Mouse (Mus musculus) erythroblast, adult 5-6 weeks (primary cell): ENCODE results near the gene Scnn1b. TPM values are rescaled to one million over a fixed set of nuclear protein-coding genes. Genes with fewer than 3 reads are reported as not detected.

Source experiments
- ATAC-seq: replicated peaks from 2 replicates; pipeline ENCODE4 v1.8.0; 2016; ENCODE audit warnings: moderate number of reproducible peaks, mild to moderate bottlenecking, moderate TSS enrichment, inconsistent platforms; ENCODE audit not compliant: poor library complexity, low FRiP score, severe bottlenecking
- total RNA-seq, 2 experiments: library from RNA; stranded (forward) in 1 of 2; stranded (reverse) in 1 of 2; fragments of 150-400 nt in 1 of 2; fragments of 200-764, 138-1000 nt in 1 of 2; gene quantifications; 2 replicates each; pipeline versions ENCODE4 v1.2.3 to v1.2.4; 2015 to 2017; ENCODE audit warnings: low replicate concordance in 2 of 2

Gene Scnn1b
- total RNA-seq (2015; ENCODE audit: low replicate concordance) (not detected in 2 replicates), total RNA-seq (2017; ENCODE audit: low replicate concordance) (not detected in 2 replicates)

DNA sequence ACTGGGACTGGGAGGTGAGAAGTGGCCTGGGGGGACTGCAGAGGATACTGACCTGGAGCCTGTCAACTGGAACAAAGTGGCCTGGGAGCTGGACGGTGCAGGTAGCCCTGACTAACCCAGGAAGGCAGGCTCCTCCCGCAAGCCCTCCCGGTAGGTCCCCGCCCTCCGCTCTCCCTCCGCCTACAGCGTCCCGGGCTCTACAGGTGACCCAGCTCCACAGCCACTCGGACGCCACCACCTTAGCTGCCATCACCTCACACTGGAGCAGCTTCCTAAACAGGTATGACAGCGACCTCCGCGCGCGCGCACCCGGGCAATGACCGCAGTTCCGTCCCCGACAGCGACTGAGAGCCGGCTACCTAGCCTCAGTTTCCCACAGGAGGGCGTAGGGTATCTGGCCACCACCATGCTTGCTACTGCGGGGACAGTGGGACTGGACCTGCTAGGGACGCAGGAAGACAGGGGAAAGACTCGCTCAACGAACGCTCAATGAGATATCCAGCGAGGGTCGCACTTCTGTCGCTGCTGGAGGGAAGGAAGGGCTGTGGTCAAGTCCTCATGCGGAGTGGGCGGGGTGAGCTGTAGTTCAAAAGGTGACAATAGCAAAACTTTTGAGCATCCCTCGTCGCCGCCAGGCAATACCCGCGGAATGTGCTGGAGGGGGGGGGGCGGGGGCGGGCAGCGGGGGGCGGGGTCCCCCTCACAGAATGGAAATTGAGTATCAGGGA is at the start of gene Scnn1b:
Scnn1b (plus strand) TSS at position 181 of the 728 bp plus-strand sequence.
- ATAC-seq: no peak

DNA sequence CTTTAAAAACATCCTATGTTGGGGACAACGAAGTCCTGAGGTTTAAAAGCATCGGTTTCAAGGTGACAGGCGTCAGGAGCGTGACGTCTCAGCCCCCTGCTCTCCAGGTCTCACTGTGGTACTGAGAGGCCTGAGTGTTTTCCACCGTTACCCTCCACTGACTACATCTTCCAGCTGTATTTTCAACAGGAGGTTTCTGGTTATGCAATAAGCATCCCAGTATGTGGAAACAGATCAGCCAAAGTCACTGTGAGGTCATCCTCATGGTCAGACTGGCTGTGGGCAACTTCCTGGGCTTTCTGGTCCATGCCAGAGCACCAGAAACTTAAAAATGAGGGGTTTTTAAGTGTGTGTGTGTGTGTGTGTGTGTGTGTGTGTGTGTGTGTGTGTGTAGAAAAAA is 43.2 kb upstream of the Scnn1b start:
- ATAC-seq: no peak

DNA sequence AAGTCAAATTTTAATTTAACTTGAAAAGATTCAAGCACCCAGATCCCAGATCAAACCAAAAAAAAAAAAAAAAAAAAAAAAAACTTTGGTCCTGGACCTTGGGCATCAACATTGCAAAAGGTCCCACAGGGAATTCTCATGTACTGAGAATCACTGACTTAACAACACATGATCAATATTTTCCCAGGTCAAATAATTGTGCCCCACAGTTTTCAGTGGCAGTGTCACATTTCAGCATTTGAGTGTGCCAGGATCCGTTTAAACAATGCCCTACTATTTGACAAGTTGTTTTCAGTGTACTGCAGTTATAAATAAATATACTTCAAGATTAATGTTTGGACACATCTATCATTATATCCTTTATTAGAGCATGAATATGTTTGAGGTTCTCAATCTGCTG is 36.4 kb upstream of the Scnn1b start:
- ATAC-seq: no peak

DNA sequence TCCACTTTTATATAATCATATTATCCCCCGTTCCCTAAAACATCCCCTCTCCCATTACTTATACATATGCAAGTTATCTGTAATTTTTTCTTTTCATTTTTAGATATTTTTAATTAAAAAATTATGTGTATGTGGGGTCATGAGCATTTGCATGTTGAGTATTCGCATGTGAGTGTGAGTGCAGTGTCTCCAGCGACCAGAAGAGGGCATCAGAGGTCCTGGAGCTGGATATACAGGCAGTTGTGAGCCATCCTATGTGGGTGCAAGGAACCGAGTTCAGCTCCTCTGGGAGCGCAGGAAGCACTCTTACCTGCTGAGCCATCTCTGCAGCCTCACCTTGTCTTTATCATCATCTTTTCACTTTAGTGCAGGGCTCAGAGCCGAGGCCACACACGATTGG is 29.4 kb upstream of the Scnn1b start:
- ATAC-seq: no peak

DNA sequence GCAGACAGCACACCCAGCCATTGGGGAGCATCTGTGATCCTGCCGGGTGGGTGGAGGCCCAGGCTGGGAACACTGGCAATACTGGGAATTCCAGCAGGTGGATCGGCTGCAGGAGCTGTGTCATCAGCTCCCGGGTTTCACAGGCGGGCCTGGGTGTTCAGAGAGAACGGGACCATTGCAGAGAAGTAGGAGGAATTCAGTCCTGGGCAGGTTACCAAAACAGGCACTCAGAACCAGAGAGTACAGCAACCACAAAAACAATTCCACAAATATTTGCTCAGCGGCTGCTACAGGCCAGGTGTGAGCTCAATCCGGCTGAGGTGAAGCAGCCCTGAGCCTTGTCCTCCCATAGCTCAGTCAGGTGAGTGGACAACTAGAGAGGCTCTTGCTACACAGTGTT is 28.0 kb upstream of the Scnn1b start:
- ATAC-seq: no peak

DNA sequence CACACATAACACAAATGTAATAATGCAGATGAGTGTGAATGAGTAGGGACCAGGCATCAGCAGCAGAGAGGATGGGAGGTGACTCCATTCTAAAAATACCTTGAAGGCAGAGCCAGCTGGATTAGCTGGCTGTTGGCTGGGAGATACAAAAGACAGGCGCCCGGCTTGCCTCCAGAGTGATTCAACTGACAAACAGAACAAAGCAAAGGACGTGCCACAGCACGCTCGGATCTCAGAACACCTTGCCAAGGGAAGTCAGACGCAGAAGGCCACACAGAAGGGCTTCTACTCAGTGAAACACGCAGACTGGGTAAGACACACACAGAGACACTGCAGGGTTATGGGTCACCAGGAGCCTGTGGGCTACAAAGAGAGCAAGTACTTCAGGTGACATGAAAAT is 24.0 kb upstream of the Scnn1b start:
- no peak for ATAC-seq

DNA sequence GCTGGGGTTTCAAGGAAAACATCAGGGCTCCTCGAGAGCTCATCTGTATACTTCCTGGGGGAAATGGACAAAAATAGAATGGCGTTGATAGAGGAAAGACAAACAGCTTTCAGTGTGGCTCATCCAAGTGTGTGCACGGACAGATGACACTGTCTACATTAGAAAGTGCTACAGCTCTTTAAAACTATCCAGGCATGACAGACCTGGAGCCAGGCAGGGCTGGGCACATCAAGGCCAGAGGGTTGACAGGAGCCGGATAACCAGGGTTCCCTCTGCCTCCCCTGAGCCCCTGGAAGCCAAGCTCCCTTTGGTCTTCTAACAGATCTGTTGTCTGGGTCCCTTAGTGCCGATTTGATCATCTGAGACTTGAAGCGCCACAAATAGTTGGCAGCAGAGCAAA is 22.6 kb upstream of the Scnn1b start:
- ATAC-seq: no peak

DNA sequence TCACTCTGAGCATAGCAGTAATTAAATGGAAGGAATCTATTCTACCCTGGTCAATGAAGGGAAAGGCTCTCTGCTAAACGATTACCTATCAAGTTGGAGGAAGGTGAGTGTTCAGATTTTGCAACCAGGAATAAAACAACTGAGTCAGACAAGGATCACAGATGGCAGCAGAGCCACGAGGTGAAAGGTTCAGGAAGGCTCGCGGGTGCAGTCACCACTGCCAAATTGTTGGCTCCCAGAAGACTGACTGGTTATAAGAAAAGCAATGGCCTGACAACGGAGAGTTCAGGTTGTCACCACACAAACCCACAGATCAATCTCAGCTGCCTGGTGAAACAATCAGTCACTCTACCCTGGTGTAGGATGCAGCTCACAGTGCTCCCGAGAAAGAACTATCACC is 18.9 kb upstream of the Scnn1b start:
- ATAC-seq: no peak

DNA sequence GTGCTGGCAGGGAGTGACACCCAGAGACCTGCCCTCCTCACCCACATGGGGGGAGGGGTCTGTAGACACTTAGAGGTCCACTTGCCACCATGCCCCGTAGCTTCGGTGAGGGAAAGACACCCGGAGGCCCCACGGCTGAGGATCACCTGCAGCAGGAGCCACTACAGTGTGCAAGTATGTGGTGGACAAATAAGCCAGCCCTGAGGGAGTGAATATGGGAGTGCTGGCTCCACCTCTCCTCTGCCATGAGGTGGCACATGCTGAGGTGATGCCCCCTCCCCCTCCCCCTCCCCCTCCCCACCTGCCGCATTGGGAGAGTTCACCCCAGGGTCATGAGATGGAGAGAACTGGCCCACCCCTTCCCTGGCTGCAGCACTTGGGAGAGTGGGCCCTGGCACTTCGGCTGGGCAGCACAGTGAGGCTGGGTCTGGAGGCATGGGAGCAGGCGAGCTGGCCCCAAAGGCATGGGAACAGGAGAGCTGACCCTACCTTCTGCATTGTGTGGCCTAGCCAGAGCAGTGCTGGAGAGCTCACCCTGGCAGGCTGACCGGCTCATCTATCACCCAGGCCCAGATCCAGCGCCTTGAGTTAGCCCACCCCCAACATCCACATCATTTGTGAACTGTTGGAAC is 16.2 kb upstream of the Scnn1b start:
- no peak for ATAC-seq

DNA sequence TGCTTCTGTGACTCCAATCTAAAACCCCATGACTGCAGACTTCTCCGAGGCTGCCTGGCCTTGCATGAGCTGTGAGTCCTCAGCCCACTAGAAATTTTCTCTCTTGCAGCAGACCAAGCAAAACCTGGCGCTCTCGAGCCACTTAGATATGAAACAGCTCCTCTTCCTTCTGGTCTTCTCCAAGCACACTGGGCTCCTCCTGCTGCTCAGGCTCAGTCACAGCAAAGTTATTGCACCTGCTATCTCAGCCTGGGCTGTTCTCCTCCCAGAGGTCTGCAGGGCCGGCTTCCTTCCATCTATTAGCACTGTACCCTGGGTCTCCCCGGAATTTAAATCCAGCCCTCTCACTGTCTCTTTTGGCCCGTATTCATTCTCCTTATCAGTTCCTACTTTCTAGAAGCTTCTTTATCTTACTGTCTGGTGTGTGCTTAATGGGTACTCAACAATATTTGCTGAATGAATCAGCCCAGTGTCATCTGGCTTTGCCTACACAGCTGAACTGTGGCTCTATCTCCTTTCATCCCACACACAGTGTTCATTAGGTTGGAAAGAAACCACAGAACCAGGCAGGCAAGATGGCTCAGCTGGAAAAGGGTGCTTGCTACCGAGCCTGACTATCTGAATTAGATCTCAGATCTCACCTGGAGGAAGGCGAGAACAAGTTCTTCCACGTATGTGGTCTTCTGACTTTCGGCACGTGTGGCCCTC is 7.5 kb upstream of the Scnn1b start:
- ATAC-seq: no peak

DNA sequence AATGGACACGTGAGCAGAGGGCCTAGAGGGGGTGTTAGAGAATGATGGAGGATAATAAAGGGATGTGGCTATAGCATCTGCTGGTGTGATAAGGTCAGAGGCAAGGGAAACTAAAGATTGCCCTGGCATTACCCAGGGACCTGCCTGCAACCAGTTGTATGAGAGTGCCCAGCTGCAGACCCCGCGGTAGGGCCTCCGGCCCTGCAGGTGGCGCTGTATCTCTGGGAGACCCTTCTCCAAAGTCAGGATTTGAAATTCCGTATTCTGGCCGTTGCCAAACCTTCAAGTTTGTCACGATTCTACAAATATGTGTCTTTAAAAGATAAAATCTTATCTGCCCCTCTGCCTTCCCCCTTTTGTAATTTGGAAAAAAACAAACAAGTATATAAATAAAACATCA is 5.9 kb upstream of the Scnn1b start:
- ATAC-seq: no peak

DNA sequence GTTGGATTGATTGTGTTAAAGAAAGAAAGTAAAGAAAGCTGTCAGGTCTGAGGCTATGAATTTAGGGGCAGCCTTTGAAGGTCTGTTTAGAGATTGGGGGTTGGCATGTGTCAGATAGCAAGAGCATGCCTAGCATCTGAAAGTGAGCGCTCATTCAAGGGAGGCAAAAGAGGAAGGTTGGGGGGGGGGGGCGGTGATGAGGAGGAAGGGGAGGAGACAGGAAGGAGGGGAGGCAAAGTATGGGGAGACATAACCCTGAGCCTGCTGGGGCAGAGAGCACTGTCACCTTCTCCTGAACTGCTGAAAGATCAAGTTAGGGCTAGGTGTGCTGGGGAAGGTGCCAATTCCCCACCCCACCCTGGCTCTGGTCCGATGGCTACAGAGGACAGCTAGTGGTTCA is 6.8 kb downstream of the Scnn1b start:
- ATAC-seq: no peak

DNA sequence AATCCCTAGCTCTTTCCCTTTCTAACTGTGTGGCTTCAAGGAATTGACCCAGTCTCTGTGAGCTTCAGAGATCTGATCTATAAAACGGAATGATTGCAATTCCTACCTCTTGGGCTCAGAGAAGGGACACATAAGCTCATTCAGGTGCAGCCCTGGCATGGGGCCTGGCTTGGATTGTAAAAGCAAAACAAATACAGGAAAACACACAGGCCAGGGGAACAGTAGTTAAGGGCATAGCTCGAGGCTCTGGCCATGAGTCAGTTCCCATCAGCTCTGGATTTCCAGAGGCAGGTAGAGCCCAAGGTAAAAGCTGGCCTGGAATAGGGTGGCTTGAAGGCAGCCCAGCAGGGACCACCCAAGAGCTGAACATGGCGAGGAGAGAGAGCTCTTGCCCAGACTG is 9.2 kb downstream of the Scnn1b start:
- ATAC-seq: no peak

DNA sequence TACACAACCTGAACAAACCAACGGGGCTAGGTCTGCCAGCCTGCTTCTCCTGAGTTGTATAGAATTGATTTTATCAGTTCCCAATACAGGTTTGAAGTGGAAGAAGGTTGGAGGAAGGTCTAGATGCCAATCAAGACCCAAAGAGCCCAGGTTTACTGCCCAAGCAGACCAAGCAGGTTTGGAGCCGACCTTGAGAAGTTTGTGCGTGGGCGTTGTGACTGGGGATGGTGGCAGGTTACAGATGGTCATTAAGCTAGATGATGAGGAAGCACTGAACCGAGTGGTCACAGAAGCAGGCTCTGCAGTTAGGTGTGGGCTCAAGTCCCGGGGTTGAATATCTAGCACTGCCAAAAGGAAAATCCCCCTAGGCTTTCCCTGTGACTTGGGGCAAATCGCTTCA is 9.9 kb downstream of the Scnn1b start:
- ATAC-seq: no peak

DNA sequence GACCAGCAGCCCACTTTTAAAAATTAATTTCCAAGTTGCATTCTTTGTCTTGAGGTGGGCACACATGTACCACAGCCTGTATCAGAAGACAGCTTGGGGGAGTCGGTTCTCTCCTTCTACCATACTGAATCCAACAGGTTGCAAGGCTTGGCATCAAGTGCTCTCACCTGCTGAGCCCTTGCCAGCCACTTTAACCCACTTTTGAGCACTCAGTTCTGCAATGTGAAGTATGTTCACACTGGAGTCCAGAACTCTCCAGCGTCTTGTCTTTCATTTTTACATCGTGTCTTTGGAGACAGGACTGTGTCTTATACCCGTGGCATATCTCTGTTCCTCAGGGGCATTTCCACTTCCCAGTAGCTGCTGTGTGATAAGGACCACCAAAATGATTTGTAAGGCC is 15.4 kb downstream of the Scnn1b start:
- ATAC-seq: no peak

DNA sequence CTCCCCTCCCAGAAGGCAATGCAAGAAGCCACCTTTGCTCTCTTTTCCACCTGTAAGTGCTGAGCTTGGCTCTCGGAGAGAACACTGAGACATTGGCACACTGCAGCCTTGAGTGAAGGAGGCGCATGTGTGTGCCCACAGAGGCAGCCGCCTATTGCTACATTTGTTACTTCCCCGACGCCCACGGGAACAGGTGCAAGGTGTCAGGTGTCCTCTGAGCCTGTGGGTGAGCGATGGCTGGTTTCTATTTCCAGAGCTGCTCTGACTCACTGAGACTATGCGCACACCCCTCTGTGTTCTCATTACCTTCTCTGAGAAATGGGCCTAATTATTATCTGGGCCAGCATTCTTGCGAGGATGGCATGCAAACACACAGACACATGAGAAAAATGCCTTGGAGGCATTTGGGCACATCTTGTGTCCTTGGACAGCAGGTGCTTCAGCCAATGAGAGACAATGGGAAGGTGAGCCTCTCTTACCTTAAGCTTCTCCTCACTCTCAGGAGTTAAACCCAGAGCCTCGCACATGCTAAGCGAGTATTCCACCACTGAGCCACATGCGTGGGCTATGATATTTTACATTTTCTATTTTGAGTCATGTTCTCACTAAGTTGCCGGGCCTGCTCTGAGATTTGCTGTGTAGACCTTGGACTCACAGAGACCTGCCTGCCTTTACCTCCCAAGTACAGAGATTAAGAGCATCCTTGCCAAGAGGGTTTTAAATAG is 26.0 kb downstream of the Scnn1b start:
- no peak for ATAC-seq

DNA sequence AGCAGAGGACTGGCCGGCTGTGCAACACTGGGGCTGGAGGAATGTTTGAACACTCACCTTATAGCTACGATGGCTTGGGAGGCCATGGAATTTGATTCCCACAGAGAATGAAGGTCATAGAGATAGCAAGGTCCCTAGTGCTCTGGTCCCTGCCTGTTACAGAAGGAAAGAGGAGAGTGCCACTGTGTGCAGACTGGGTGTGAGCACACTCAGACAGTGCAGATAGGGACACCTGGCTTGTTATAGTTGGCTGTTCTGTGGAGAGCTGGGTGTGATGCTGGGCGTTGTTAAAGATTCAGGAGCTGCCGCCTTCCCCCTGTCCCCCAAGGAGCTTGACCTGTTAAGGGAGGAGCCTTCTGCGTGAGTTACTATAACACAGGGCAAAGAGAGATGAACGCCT is 31.9 kb downstream of the Scnn1b start:
- ATAC-seq: no peak

DNA sequence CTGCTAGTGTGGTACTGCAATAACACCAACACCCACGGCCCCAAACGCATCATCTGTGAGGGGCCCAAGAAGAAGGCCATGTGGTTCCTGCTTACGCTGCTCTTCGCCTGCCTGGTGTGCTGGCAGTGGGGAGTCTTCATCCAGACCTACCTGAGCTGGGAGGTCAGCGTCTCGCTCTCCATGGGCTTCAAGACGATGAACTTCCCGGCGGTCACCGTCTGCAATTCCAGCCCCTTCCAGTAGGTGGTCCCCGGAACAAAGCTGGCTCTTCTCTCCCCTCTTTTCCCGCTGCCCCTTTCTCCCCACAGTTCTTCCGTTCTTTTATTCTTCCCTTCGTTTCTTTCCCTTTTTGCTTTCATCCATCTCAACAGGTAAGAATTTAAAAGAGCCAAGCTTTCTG is 34.5 kb downstream of the Scnn1b start:
- ATAC-seq: peak; percentile 56; the same call in 1 of the 2 replicates

DNA sequence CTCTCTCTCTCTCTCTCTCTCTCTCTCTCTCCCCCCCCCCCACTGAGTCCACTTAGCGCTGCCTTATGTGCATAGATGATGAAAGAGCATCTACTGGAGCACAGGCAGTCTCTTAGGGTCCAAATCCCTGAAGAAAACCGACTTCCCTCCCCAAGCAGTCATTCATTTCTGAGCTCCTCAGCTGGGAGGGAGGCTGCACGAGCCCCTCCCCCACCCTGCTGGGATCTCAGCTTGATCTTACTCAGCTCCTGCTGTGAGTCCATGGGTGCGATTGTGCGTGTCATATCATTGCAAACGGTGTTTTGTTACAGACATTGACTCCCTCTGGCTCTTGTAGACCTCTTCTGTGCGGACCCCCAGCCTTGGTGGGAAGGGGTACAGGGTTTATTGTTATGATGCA is 35.1 kb downstream of the Scnn1b start:
- ATAC-seq: no peak

DNA sequence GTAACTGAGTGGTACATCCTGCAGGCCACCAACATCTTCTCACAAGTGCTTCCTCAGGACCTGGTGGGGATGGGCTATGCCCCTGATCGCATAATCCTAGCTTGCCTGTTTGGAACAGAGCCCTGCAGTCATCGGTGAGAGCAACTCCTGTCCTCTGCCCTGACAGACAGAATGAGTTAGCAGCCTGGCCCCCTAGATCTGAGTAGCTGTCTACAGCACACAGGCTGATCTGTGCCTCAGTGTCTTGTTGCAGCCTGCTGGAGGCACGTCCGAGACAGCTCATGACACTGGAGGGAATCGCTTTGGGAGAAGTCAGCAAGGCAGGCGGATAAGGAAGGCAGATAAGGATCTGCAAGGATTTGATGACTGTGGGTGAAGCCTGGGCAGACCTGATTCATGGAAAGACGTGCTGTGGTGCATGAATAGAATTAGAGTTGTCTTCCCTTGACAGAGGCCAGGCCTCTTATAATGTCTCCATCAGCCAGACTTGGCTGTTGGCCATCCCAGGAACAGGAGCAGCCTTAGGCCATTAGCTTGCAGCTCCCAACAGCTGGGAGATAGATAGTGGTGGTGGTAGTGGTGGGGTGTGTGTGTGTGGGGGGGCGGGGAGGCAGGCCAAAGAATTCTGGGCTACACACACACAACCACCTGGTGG is 38.0 kb downstream of the Scnn1b start:
- ATAC-seq: no peak
